Mouse (Mus musculus) limb, embryonic 15.5 days (tissue): ENCODE measurements around the gene Gnpda2. TPM values are rescaled to one million over a fixed set of nuclear protein-coding genes. Genes with fewer than 3 reads are reported as not detected.

Source experiments
- polyA plus RNA-seq: library from polyadenylated mRNA; unstranded; fragments of >200 nt; fragmentation: Nextera tagmentation; extraction: Ambion mirVana; gene quantifications from 2 replicates; pipeline ENCODE4 v1.2.1, GENCODE M21; 2015

Gene Gnpda2
- polyA plus RNA-seq, 1 experiment from 2014 or later = 43.7 TPM

Other genes starting within 250 kb of the Gnpda2 start
- 0.44 and 2.8 TPM in 2 replicates for gene Yipf7, start 49.7 kb downstream of the Gnpda2 start, polyA plus RNA-seq
- 35.1 and 43.9 TPM in 2 replicates for gene Guf1, start 35.4 kb downstream of the Gnpda2 start, polyA plus RNA-seq